Mouse (Mus musculus): ENCODE results near the gene Atp8a2.
"Not testable (repeated sequence)": the region's sequence is repeated elsewhere in the genome, so short reads cannot be mapped to it uniquely, and the experiment has no call there.

Gene Atp8a2

DNA sequence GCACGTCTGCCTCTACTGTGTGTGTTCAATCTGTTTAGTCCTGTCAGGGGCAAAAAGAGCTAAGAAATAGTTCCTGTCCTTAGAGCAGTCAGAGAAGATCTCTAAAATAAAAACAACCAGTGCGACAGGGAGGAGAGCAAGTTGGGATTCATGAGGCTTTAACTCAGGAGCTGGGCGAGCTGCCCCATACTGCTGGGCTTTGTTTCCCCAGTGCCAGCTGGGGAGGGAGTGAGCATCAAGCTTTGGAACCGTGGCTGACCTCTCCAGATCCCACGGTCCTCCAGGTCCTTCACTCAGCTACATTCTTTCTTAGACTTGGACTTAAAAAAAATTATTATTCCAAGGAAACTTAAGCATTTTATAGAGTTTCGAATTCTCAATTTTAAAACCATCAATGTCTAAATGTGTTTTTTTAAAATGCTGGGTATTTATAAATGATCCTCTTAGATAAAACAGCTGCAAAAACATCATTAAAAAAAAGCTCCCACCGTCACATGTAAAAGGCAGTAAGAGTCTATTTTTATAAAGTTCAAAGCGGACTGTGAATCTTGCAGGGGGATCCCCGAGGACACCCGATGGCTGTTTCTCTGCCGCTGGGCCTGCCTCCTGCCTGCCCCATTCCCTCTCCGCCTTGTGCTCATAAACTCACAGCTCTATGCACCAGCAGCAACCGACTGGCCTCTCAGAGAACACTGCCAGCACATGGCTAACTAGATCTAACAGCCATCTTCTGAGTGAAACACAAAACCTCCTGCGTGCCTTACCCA is 350.2 kb downstream of the Atp8a2 start:
- no peak for DNase-seq (ENCODE audit: low read depth, low spot score)

DNA sequence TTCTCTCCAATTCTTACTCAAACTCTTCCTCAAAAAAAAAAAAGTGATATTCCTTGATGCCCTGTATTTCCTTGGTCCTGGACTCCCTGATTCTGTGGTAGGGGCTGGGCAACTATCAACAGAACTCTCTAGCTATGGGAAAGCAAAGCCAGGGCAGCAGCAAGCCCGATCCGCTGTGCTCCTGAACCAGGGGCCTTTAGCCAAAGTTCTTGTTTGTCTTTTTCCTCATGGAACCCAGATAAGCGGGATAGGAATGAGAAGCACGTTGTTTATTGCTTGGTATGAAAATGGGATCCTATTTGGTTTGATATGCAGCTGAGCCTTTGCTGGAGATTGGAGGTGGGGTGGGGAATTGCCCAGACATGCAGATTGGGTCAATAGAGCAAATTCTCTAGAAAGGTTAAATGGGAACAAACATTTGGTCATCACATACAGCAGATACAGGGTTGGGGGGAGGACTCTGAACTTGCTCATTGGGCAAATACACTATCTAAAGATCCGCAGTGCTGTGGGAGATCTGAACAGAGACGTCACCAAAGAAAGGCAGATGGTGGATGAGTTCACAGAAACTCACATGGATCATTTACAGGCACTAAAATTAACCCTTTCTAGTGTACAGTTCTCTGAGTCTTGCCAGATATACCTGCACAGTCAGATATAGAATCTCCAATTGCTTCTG is 353.6 kb downstream of the Atp8a2 start:
- DNase-seq (ENCODE audit: low read depth, low spot score), result no peak

GRCm38 (mm10) chr14:59839951-59840720 is 356.8 kb downstream of the Atp8a2 start:
- no peak for DNase-seq (ENCODE audit: low read depth, low spot score)

GRCm38 (mm10) chr14:59838446-59839259 is 358.3 kb downstream of the Atp8a2 start:
- not testable (repeated sequence) for DNase-seq (ENCODE audit: low read depth, low spot score)

DNA sequence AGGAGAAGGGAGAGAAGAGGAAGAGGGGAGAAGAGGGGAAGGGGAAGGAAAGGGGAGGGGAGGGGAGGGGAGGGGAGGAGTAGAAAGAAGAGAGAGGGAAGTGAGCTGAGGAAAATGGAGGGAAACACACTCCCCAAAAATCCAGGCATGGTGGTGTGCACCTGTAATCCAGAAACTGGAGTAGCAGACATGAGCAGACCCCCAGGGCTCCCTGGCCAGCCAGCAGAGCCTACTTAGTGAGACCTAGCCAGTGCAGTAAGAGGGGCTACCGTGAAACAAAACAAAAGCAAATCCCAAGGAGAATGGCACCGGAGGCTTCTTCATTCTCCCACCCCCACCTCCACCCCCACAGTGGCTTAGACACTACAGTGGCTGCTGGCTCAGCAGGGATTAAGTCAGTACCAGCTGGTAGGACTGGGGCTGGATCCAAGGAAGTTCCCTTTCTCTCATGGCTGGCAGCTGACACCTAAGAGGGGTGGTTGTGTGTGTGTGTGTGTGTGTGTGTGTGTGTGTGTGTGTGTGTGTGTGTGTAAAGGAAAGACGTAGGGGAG is 359.2 kb downstream of the Atp8a2 start:
- not testable (repeated sequence) for DNase-seq (ENCODE audit: low read depth, low spot score)

DNA sequence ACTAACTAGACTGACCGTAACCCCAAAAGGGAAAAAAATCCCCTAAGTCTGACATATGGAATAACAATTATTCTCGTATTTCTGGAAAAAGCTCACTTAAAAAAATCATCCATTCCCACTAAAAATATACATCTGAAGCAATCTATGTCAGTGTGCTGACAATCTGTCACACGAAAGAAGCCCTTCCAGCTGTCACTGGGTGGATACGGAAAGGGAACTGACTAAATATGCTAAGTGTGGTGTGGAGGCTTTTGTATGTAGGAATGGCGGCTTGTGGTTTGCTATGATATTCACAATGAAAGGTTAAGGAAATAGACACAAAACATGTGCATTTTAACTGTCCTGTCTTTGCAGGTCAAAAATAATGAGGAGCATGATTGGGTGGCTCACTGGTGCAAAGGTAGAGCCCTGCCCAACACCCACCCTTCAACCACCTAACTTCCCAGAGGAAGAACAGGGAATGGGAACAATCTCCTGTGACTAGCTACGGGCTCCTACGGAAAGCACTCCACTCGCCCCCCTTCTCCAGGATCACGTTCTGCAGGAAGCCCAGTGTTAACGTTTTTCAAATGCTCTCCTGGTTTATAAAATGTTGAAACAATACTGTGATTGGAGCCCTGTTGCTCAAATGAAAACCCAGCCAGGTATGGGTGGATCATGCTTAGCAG is 360.0 kb downstream of the Atp8a2 start:
- no peak for DNase-seq (ENCODE audit: low read depth, low spot score)

DNA sequence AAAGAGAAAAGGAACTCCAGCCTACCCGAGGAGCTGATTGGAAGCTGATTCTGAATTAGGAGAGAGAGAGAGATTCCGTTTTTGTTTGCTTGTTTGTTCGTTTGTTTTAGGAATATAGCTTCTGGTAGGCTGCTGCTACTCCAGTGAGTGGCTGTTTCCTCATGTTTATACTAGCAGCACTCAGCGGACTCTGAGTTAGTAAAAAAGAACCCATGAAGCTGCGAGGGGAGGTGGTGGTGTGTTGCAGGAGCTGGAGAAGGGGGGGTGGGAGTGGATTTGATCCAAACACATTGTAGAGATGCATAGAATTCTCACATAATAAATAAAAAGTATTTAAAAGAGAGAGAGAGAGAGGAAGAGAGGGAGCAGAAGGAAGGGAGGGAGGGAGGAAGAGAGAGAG is 367.4 kb downstream of the Atp8a2 start:
- DNase-seq (ENCODE audit: low read depth, low spot score), result no peak

DNA sequence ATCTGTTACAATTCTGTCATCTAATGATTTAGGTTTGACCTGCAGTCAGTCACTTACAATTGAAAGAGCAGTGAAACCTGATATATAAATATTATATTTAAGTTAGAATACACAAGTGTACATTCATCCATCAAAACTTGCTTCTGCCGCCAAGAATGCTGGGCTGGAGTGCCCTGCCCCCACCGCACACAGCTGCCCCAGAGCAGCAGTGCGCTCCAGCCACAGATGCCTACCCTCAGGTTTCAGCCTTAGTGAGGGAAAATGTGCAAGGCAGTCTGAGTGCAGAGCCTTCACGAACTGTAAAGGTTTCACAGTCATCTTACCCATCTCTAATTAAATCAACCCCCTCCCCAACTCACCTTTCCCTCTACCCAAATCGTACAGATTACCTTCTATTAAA is 369.6 kb downstream of the Atp8a2 start:
- no peak for DNase-seq (ENCODE audit: low read depth, low spot score)

- no peak for DNase-seq (ENCODE audit: low read depth, low spot score)
Observed at GRCm38 (mm10) chr14:59820115-59820419, 376.9 kb downstream of the Atp8a2 start.

- DNase-seq (ENCODE audit: low read depth, low spot score), result no peak
Observed at GRCm38 (mm10) chr14:59819215-59820114, 377.5 kb downstream of the Atp8a2 start.

DNA sequence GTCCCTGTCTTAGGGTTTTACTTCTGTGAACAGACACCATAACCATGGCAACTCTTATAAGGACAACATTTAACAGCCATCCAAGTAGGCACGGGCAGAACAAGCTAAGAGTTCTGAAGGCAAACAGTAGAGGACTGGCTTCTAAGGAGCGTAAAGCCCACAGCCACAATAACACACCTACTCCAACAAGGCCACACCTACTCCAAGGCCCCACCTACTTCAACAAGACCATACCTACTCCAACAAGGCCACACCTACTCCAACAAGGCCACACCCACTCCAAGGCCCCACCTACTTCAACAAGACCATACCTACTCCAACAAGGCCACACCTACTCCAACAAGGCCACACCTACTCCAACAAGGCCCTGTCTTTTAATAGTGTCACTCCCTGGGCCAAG is 386.7 kb downstream of the Atp8a2 start:
- DNase-seq (ENCODE audit: low read depth, low spot score), result not testable (repeated sequence)

DNA sequence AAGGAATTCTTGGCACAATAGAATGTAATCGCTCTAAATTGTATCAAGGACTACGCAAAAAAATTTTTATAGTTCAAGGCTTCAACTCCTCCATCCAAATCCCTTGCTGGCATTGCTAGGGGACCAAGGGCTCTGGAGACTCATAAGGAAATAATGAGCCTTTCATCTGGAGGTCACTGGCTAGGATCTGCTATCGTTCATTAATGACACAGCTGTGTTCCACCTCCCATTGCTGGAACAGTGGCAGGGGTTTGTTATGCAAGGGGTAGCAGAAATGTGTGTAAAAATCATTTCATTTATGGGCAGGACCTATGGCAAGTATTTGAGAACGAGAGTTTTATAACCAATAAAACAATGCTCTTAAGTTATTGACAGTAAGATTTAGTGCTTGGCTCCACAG is 387.2 kb downstream of the Atp8a2 start:
- no peak for DNase-seq (ENCODE audit: low read depth, low spot score)

GRCm38 (mm10) chr14:59807528-59808300 is 389.3 kb downstream of the Atp8a2 start:
- no peak for DNase-seq (ENCODE audit: low read depth, low spot score)

DNA sequence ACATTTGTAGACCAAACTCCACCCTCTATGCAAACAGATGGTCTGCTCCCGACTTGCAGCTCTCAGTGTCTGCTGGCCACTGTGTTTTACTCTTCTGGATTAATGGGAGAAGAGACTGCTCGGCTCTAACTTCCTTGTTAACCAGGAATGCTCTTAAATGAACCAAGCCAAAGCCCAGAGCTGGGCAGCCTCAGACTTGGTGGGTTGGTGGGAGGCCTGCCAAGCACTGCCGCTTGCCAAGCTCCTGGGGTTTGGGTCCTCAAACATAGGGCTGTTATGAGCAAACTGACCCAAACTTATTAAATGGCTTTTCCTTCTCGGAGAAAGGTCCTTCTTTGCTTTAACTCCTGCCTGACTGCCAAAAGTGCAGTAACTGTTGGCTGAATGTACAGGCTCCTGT is 390.1 kb downstream of the Atp8a2 start:
- no peak for DNase-seq (ENCODE audit: low read depth, low spot score)

GRCm38 (mm10) chr14:59806159-59806558 is 390.8 kb downstream of the Atp8a2 start:
- DNase-seq (ENCODE audit: low read depth, low spot score), result no peak

- DNase-seq (ENCODE audit: low read depth, low spot score), result no peak
Observed at GRCm38 (mm10) chr14:59805683-59806082, 391.3 kb downstream of the Atp8a2 start.

DNA sequence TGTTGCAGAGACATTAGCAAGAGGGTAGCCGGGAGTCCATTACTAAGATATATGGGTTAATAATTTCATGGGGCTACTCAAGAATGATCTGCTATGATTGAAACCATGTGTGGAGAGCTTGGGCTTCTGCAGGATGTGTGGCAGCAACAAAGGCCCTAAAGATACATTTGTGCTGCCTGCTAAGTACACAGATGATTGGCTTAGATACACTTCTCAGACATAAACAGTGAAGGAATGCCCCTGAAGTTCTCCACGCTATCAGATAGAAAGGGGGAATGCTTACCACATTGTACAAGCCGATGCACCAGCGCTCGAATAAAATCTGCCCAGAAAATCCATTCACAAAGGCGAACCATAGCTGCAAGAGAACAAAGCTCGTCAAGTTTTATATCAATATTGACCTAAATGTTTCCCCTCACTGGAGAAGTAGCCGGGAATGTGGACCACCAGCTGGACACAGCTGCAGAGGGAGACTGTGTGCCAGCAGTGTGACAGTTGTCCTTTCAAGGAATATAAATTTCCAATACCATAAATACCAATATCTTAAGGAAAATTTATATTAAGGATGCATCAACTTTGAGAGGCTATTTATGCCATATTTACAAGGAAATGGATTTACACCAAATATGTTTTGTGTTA is 394.9 kb downstream of the Atp8a2 start:
- no peak for DNase-seq (ENCODE audit: low read depth, low spot score)

DNA sequence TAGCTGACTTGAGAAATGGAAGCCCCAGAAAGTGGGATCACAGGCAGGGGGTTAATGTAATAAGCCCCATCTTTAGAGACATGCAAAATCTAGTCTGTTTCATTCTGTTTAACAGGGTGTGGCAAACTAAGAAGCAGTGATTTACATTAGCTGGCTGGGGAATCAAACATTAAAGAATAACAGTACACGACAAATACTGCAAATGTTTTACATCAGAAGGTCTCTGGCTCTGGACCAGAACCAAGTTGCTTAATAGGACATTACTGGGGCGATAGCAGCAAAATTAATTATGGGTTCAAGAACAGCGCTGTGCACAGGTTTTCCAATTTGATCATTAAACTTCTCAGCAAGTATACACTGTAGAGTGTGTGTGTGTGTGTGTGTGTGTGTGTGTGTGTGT is 397.5 kb downstream of the Atp8a2 start:
- DNase-seq (ENCODE audit: low read depth, low spot score), result no peak

DNA sequence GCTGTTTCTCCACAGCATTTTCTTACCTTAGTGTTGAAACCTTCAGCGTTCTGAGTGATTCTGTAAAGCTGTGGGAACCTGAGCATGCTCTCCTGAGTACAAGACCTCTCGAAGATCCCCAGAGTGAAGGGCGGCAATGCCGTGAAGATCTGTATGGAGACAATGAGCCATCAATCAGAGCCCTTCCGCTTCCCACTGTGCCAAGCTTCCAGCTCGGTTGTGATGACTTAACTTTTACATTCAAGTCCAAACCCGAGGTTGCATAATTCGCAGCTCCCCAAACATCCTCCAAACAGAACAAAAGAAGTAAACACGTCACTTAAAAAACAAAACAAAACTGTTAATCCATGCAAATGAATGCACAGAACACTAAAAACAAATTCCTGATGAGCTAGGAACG is 403.1 kb downstream of the Atp8a2 start:
- peak; percentile 28 for DNase-seq (ENCODE audit: low read depth, low spot score)
